In genomic region chr10:89307566-89307965, GRCm38 (mm10) we compare ENCODE assay signal across 21 mouse cellular contexts. TPM values are rescaled to one million over a fixed set of nuclear protein-coding genes. Genes with fewer than 3 reads are reported as not detected.
"Had no signal": no experiment of that assay in that cellular context is flagged by ENCODE, and none has a peak within 500 bp of the region (broad histone marks: within the 10 kb centered on the region; RNA-seq: fewer than 3 reads in every experiment).

No protein-coding gene starts in this region.

- DNase-seq: liver, postnatal 0 days; lung, adult 2 months; lung, postnatal 14 days; lung, postnatal 4 days; retina, postnatal 1 day; right cerebral cortex, postnatal 14 days; thymus, adult 2 months; thymus, postnatal 36 days had no signal

- H3K9me3 ChIP-seq: liver, embryonic 15.5 days; lung, embryonic 15.5 days; midbrain, embryonic 10.5 days; midbrain, embryonic 12.5 days; midbrain, embryonic 15.5 days; neural tube, embryonic 13.5 days; neural tube, embryonic 15.5 days; stomach, embryonic 15.5 days had no signal

- H3K36me3 ChIP-seq: liver, embryonic 15.5 days; lung, embryonic 15.5 days; midbrain, embryonic 10.5 days; midbrain, embryonic 12.5 days; midbrain, embryonic 15.5 days; neural tube, embryonic 13.5 days; neural tube, embryonic 15.5 days; stomach, embryonic 15.5 days had no signal

- H3K27ac ChIP-seq: liver, embryonic 15.5 days; lung, embryonic 15.5 days; midbrain, embryonic 10.5 days; midbrain, embryonic 12.5 days; midbrain, embryonic 15.5 days; neural tube, embryonic 13.5 days; neural tube, embryonic 15.5 days; stomach, embryonic 15.5 days; stomach, postnatal 0 days had no signal

- H3K4me1 ChIP-seq: liver, embryonic 15.5 days; lung, embryonic 15.5 days; midbrain, embryonic 10.5 days; midbrain, embryonic 12.5 days; midbrain, embryonic 15.5 days; neural tube, embryonic 13.5 days; neural tube, embryonic 15.5 days; stomach, embryonic 15.5 days had no signal

- H3K4me3 ChIP-seq: liver, embryonic 15.5 days; lung, embryonic 15.5 days; midbrain, embryonic 10.5 days; midbrain, embryonic 12.5 days; midbrain, embryonic 15.5 days; myocyte; neural tube, embryonic 13.5 days; neural tube, embryonic 15.5 days; stomach, embryonic 15.5 days had no signal

- H3K9ac ChIP-seq: liver, embryonic 15.5 days; liver, postnatal 0 days; lung, embryonic 15.5 days; midbrain, embryonic 12.5 days; midbrain, embryonic 15.5 days; neural tube, embryonic 13.5 days; neural tube, embryonic 15.5 days; stomach, embryonic 15.5 days had no signal

RNA-seq across cellular contexts. Expression of gene Ano4, which starts 37.0 kb away (rescaled TPM):
- total RNA-seq: megakaryocyte, adult 5-6 weeks; megakaryocyte-erythroid progenitor cell, adult 5-6 weeks had no signal
- polyA plus RNA-seq: liver, postnatal 0 days; myocyte; spleen, adult 2 months had no signal
